Mouse (Mus musculus): ENCODE data around the gene Ppp5c.

Gene Ppp5c

GRCm38 (mm10) chr7:16978173-16978572, 49.6 kb downstream of the Ppp5c start:
- DNase-seq, result no peak

- no peak for DNase-seq
Measured at GRCm38 (mm10) chr7:16976298-16976697, 51.4 kb downstream of the Ppp5c start.

- peak; percentile 53 to 71 for DNase-seq
Measured at GRCm38 (mm10) chr7:16974018-16974417, 53.7 kb downstream of the Ppp5c start.

- no peak for DNase-seq
Measured at GRCm38 (mm10) chr7:16971160-16971559, 56.6 kb downstream of the Ppp5c start.

GRCm38 (mm10) chr7:16968414-16968813, 59.3 kb downstream of the Ppp5c start:
- DNase-seq, result no peak

- no peak for DNase-seq
Measured at GRCm38 (mm10) chr7:16961678-16962077, 66.0 kb downstream of the Ppp5c start.

- no peak for DNase-seq
Measured at GRCm38 (mm10) chr7:16959539-16960187, 68.1 kb downstream of the Ppp5c start, which contains the start of gene Pnmal1. TSS of gene Pnmal1 (plus strand) at chr7:16959679.

GRCm38 (mm10) chr7:16956410-16957265, 71.1 kb downstream of the Ppp5c start:
- no peak for DNase-seq

GRCm38 (mm10) chr7:16955712-16956111, 72.0 kb downstream of the Ppp5c start:
- no peak for DNase-seq

Measured in lung, adult 18-20 months (tissue).